Mouse (Mus musculus): ENCODE measurements around the gene Mtnr1b.

DNA sequence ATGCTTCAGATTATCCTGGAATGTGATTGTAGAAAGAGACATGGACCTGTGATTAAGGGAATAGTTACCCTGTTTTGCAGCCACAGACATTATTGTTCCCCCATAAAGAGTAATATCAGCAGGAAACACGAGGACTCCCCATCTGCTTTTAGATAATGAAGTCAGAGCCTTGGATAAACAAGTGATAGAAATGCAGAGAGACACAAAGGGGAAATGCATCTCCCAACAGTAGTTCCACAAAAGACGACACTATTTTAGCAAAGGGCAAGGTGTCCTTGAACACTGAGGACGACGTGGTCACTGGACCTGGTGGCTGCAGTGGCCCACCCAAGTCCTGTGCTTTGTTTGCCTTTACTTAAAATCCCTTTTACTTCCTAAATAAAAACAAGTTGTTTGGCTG, 45.9 kb upstream of the Mtnr1b start:
- TF ChIP-seq CTCF (IDR thresholded peaks at IDR 0.05; ENCODE audit: extremely low read depth, insufficient read depth, insufficient read length, insufficient replicate concordance) (no peak), POLR2A (IDR thresholded peaks at IDR 0.05; ENCODE audit: low read depth, low read length) (no peak)
